Mouse (Mus musculus) heart, embryonic 15.5 days (tissue): ENCODE data around the gene Spsb2. TPM values are rescaled to one million over a fixed set of nuclear protein-coding genes. Genes with fewer than 3 reads are reported as not detected.
"Not testable (repeated sequence)": the region's sequence is repeated elsewhere in the genome, so short reads cannot be mapped to it uniquely, and the experiment has no call there.

Experiments
- ATAC-seq: fragments of 200-750 bp; cut with Nextera tagmentation; replicated peaks from 2 replicates; pipeline ENCODE4 v1.8.0; 2017; ENCODE audit warnings: low read depth, moderate TSS enrichment; ENCODE audit not compliant: insufficient number of reproducible peaks, insufficient read depth, low FRiP score
- H3K27ac ChIP-seq: fragments of 300-500 bp; sonication (generic); 2 replicates; pipeline ENCODE4 v1.5.1; 2015; ENCODE audit warnings: mild to moderate bottlenecking, inconsistent platforms
- H3K27me3 ChIP-seq: fragments of 300-500 bp; sonication (generic); 2 replicates; pipeline ENCODE4 v1.6.1; 2015; ENCODE audit warnings: inconsistent platforms
- H3K36me3 ChIP-seq: fragments of 300-500 bp; sonication (generic); 2 replicates; pipeline ENCODE4 v1.6.1; 2015; ENCODE audit warnings: mild to moderate bottlenecking, inconsistent platforms
- H3K4me1 ChIP-seq: fragments of 300-500 bp; sonication (generic); replicated peaks from 2 replicates; pipeline ENCODE4 v1.6.1; 2015; ENCODE audit warnings: inconsistent platforms
- H3K4me2 ChIP-seq: fragments of 300-500 bp; sonication (generic); 2 replicates; pipeline ENCODE4 v1.6.1; 2015; ENCODE audit warnings: inconsistent platforms, mild to moderate bottlenecking, moderate library complexity
- H3K4me3 ChIP-seq: fragments of 300-500 bp; sonication (generic); 2 replicates; pipeline ENCODE4 v1.5.1; 2015; ENCODE audit warnings: mild to moderate bottlenecking, inconsistent platforms
- H3K9ac ChIP-seq: fragments of 300-500 bp; sonication (generic); 2 replicates; pipeline ENCODE4 v1.6.1; 2015; ENCODE audit warnings: mild to moderate bottlenecking, inconsistent platforms
- H3K9me3 ChIP-seq: fragments of 300-500 bp; sonication (generic); replicated peaks from 2 replicates; pipeline ENCODE4 v1.6.1; 2016; ENCODE audit warnings: inconsistent platforms
- WGBS: fragments of 180-500 bp; shearing (Covaris S2); methylation state at CpG from one replicate; pipeline ENCODE4 v1.1.7; 2015; ENCODE audit warnings: mixed read lengths; 5-methylcytosine and 5-hydroxymethylcytosine counted together
- polyA plus RNA-seq: library from polyadenylated mRNA; unstranded; fragments of >200 nt; fragmentation: Nextera tagmentation; extraction: Ambion mirVana; gene quantifications from 2 replicates; pipeline ENCODE4 v1.2.1, GENCODE M21; 2015

Spsb2 gene
- polyA plus RNA-seq, 1 experiment from 2014 or later, result 7.0 TPM

DNA sequence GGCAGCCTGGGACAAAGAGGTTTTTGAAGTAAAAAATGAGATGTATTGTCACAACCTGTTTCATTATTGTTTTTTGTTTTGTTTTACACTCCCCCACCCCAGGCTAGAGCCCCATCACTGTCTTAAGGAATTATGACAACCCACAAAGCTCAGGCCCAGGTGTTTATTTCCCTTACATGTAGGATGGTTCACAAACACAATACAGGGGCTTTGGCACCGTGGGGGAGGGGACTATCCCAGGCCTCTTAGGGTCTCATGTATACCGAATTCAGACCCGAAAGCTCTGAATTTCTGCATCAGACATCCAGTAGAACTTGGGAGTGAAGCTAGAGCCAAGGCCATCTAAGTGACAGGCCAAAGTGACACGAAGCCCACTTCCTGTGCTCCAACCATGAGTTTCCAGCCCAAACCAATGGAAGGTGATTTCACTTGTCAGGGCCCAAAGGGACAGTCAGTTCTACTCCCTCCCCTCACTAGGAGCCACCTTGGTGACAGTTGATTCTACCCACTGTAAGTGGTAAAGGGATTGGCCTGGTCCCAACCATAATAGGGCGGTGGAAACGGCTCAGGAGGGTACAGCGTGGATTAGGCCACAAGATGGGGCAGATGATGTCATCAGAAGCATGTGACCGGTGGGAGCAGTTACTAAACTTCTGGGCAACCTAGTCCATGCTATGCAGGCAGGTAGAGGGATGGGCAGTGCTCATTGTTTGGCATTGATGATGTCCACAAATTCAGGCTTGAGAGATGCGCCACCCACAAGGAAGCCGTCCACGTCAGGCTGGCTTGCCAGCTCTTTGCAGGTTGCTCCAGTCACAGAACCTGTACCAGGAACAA lies 2.3 kb downstream of the Spsb2 start:
- H3K4me3 ChIP-seq, H3K27me3 ChIP-seq, ATAC-seq, H3K9ac ChIP-seq, H3K9me3 ChIP-seq: not testable (repeated sequence)
- 0 out of 2 replicates have a peak overlapping the region, but pooled peaks have one; percentile 86 for H3K4me2 ChIP-seq
- WGBS, result 76% methylated on average over 11 of the region's 11 CpGs
- H3K36me3 ChIP-seq, result peaks cover 32% of the 10 kb centered on the region
- peak overlapping the region; percentile 91 for H3K27ac ChIP-seq
- H3K4me1 ChIP-seq, result peaks cover 60% of the 10 kb centered on the region

DNA sequence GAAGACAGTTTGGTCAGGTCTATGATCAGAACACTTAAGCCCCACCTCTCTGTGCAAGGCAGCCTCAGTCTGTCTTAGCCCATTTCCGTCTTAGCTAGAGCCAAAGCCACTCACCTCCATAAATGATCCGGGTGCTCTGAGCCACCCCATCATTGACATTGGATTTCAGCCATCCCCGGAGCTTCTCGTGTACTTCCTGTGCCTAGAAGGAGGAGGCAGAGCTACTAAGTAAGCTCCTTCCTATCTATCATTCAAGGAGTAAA lies 2.9 kb downstream of the Spsb2 start:
- Histone ChIP-seq H3K4me1 (peaks cover 54% of the 10 kb centered on the region), H3K9me3 (no peaks in the 10 kb centered on the region), H3K27ac (peak overlapping the region; percentile 98; the same call in 1 of the 2 replicates), H3K4me3 (0 out of 2 replicates have a peak overlapping the region, but pooled peaks have one; percentile 5), H3K9ac (no peak overlapping the region), H3K4me2 (peak overlapping the region; percentile 73; the same call in 1 of the 2 replicates), H3K27me3 (no peaks in the 10 kb centered on the region), H3K36me3 (peaks cover 36% of the 10 kb centered on the region)
- ATAC-seq, result no peak
- 75% methylated on average over 4 of the region's 4 CpGs for WGBS

DNA sequence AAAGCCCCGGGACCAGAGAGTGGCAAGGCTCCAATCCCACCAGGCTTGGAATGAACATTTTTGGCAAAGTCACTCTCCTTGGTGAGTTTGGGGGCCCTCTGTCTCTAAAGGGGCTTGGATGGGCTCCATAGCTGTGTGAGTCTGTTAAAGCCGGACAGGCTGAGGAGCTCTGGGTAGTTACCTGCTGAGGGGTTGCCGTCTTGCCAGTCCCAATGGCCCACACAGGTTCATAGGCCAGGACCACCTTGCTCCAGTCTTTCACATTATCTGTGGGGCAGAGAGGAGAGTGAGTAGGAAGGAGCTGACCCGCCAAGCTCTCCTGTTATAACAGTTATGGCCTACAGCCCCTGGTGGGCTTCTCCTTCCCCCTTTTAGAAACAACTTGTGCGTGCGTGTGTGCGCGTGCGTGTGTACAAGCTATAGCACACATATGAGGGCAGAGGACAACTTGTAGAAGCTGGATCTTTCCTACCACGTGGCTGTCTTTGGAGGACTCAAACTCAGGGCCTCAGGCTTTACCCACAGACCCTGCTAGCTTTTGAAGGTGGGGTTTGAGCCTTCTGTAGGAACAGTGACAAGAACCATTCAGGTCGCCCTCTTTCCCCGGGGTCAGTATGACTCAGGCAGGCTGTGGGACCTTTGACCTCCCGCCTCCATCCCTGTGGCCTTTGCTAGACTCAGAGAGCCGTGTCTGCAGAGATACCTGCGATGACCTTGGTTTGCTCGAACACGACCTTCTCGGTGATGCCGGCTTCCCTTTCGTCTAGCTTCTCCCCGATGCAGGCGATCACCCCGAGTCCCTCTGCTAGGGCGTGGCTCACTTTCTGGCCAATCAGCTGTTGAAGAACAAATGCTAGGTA lies 3.5 kb downstream of the Spsb2 start:
- peaks cover 42% of the 10 kb centered on the region for H3K36me3 ChIP-seq
- H3K4me1 ChIP-seq, result peaks cover 50% of the 10 kb centered on the region
- H3K9ac ChIP-seq, result peak overlapping the region; percentile 89
- WGBS, result 71% methylated on average over 24 of the region's 24 CpGs
- H3K4me2 ChIP-seq, result peak overlapping the region; percentile 73
- H3K27me3 ChIP-seq, result no peaks in the 10 kb centered on the region
- peak overlapping the region; percentile 87 for H3K4me3 ChIP-seq
- no peaks in the 10 kb centered on the region for H3K9me3 ChIP-seq
- H3K27ac ChIP-seq, result peak overlapping the region; percentile 98
- no peak for ATAC-seq

DNA sequence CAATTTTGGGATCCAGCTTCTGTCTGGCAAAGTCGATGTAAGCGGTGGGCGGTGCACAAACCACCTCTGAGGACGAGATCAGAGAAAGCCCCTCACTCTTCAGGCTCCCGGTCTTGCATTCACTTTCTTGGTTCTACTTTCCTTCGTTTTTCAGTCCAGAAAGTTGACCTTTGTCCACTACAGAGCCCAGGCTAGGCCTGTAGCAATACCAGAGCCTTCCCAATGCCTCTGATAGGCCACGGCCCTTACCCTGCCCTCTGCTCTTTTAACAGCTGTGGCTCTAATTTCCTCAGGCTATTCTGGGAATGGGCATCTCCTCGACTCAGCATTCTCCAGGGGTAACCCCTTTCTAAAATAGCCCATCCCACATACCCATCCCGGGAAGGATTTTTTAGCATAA lies 4.4 kb downstream of the Spsb2 start:
- ATAC-seq, result no peak
- Histone ChIP-seq H3K4me3 (peak overlapping the region; percentile 87), H3K27ac (peak overlapping the region; percentile 98), H3K36me3 (peaks cover 51% of the 10 kb centered on the region), H3K9me3 (no peaks in the 10 kb centered on the region), H3K4me1 (peaks cover 47% of the 10 kb centered on the region), H3K27me3 (no peaks in the 10 kb centered on the region), H3K9ac (peak overlapping the region; percentile 89), H3K4me2 (peak overlapping the region; percentile 73)
- 16% methylated on average over 9 of the region's 9 CpGs for WGBS

DNA sequence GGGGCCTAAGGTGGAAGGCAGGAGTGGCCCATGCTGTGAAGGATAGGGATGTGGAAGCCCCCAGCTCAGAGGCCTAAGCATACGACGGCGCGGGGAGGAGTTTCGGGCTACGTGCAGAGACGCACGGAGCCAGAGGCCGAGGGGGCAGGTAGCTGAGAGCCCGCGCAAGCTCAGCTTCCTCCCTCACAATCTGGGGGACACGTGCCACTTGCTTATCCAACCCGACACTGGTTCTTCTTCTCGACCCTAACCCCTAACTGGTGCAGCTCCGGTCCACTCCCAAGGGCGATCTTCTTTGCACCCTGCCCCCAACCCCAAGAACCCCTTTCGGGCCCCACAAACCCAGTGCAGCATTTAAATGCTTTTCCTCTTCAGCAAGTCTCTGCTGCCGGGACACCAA lies 5.0 kb downstream of the Spsb2 start:
- ATAC-seq, result peak; percentile 73
- Histone ChIP-seq H3K4me1 (peaks cover 42% of the 10 kb centered on the region), H3K4me3 (peak overlapping the region; percentile 87), H3K27me3 (no peaks in the 10 kb centered on the region), H3K36me3 (peaks cover 57% of the 10 kb centered on the region), H3K27ac (peak overlapping the region; percentile 98), H3K4me2 (peak overlapping the region; percentile 73), H3K9ac (peak overlapping the region; percentile 89), H3K9me3 (no peaks in the 10 kb centered on the region)
- WGBS, result 0% methylated on average over 18 of the region's 18 CpGs

DNA sequence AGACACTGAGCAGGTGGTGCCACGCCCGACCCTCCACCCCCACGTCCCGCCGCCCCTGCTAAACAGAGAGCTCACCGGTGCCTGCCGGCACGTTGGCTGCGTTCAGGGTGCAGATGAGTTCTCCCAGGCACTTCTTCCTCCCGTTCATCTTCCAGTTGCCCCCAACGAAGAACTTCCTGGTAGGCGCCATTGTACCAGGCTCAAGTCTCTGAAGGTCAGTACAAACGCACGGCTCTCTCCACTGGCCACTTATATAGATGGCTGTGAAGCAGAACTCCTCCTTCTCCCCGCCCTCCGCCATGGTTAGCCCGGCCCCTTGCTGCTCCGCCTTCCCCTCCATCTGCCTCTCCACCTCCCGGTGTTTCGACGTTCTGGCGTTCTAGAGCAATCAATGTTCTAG lies 5.5 kb downstream of the Spsb2 start, which contains the start of gene Tpi1:
Gene Tpi1, minus strand, starts transcription at position 364 of the 400 bp plus-strand sequence.
- under 1% methylated on average over 22 of the region's 22 CpGs for WGBS
- Histone ChIP-seq H3K4me3 (peak within 1 kb of the TSS; percentile 87), H3K9me3 (no peaks in the 10 kb centered on the region), H3K9ac (peak within 1 kb of the TSS; percentile 89), H3K27me3 (no peaks in the 10 kb centered on the region), H3K4me2 (peak within 1 kb of the TSS; percentile 73), H3K27ac (peak within 1 kb of the TSS; percentile 98), H3K36me3 (peaks cover 62% of the 10 kb centered on the region), H3K4me1 (peaks cover 42% of the 10 kb centered on the region)
- peak; percentile 85 for ATAC-seq

DNA sequence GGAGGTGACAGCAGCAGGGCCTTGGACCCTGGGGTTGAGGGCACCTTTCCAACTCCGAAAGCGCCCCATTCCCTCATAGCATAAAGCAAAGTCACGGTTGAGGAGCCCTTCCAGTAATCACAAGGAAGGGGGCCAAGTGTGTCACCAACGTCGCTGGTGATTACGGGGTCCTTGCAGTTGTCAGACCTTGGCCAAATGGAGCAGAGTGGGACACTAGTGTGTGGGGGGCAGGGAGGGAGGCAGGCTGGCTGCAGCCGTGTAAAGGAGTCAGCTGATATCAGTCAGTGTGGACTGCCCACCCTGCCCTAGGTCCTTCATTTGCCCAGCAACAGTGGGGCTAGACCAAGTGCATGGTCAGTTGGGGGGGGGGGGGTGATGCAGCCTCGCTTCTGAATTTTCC lies 6.0 kb downstream of the Spsb2 start:
- peak overlapping the region; percentile 87 for H3K4me3 ChIP-seq
- 32% methylated on average over 8 of the region's 8 CpGs for WGBS
- H3K36me3 ChIP-seq, result peaks cover 67% of the 10 kb centered on the region
- peak overlapping the region; percentile 43; the same call in 1 of the 2 replicates for H3K9ac ChIP-seq
- H3K27ac ChIP-seq, result peak overlapping the region; percentile 98
- 0 out of 2 replicates have a peak, but pooled peaks have one; percentile 1 for ATAC-seq
- peaks cover 40% of the 10 kb centered on the region for H3K4me1 ChIP-seq
- peak overlapping the region; percentile 73 for H3K4me2 ChIP-seq
- H3K9me3 ChIP-seq, result no peaks in the 10 kb centered on the region
- no peaks in the 10 kb centered on the region for H3K27me3 ChIP-seq

DNA sequence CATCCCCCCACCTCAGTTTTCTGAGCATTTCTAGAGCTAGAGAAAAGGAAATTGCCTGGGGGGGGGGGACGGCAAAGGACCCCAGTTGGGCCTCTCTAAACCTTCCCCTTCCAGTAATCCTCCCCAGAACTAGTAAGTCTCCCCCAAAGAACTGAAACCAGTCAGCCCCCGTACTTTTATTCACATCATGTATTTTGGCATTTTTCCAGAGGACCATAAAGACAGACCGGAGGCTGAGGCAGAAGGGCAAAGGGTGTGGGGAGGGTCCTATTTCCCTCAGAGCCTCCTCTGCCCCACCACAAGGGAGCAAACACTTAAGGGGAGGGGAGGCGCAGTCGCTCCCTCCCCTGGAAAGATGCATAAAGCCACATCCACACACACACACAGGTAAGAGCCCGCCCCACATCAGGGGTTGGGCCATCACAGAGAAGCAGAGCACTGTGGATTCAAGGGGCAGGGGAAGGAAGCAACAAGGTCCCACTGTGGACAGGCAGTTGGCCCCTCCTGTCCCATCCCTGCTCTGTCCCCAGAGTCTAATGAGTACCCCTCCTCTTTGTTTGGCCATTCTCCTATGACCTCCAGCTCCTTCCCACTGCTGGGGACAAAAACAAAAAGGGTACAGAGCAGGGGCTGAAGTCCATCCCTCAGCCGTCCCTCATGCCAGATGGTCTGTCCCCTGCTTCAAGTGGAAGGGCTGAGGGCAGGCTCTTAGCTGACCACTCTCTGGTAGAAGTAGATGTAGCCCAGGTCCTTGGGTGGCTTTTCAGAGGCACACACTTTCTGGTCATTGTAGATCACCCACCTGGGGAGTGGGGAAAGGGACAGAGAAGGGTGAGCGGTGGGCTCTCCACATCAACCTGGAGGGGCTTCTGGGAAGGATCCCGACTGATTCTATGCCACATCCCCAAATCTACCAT lies 6.7 kb downstream of the Spsb2 start:
- Histone ChIP-seq H3K4me1 (peaks cover 33% of the 10 kb centered on the region), H3K4me2 (peak overlapping the region; percentile 73), H3K27ac (0 out of 2 replicates have a peak overlapping the region, but pooled peaks have one; percentile 98), H3K36me3 (peaks cover 71% of the 10 kb centered on the region), H3K4me3 (no peak overlapping the region), H3K27me3 (no peaks in the 10 kb centered on the region), H3K9me3 (no peaks in the 10 kb centered on the region), H3K9ac (no peak overlapping the region)
- no peak for ATAC-seq
- 68% methylated on average over 9 of the region's 9 CpGs for WGBS

DNA sequence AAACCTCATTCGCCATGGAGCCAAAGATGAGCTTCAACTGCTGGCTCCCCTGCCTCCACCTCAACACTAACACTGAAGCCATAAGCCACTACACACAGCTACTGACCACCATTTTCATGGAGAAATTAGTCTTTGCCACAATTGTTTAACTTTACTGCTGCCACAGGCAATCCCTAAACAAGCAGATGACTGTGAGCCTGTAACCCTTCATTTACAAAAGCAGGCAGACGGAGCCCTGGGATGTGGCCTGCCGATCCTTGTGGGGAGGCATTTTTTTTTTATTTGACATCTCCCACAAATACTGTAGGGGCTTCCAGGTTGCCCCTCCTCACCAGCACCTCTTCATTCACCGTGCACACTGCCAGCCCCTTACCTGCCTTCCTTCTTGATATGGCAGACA lies 8.2 kb downstream of the Spsb2 start:
- WGBS, result 90% methylated on average over 4 of the region's 4 CpGs
- H3K36me3 ChIP-seq, result peaks cover 71% of the 10 kb centered on the region
- H3K9me3 ChIP-seq, result no peaks in the 10 kb centered on the region
- H3K4me1 ChIP-seq, result peaks cover 24% of the 10 kb centered on the region
- no peak for ATAC-seq
- H3K4me2 ChIP-seq, result no peak overlapping the region
- H3K27me3 ChIP-seq, result no peaks in the 10 kb centered on the region
- no peak overlapping the region for H3K27ac ChIP-seq
- no peak overlapping the region for H3K4me3 ChIP-seq
- H3K9ac ChIP-seq, result no peak overlapping the region

DNA sequence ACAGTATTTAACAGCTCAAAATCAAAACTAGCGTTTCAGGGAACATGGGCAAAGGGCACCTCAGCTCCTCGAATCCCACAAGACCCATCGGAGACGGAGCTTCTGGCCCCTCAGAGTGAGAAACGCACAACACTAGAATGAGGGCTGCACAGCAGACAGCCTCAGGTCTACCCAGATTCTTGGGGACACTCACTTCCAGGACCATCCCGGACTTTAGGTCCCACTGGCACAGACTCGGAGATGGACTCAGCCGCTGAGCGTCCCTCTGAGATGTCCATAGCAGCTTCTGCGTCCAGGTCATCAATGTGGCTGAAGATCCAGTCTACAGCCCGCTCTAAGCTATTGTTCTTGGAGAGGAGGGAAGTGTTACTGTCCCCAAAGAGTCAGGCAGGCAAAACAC lies 8.7 kb downstream of the Spsb2 start:
- Histone ChIP-seq H3K27ac (no peak overlapping the region), H3K4me2 (no peak overlapping the region), H3K27me3 (no peaks in the 10 kb centered on the region), H3K4me1 (peaks cover 21% of the 10 kb centered on the region), H3K36me3 (peaks cover 71% of the 10 kb centered on the region), H3K9me3 (no peaks in the 10 kb centered on the region), H3K4me3 (no peak overlapping the region), H3K9ac (no peak overlapping the region)
- no peak for ATAC-seq
- 96% methylated on average over 11 of the region's 11 CpGs for WGBS
